Mouse (Mus musculus) megakaryocyte, embryonic 14.5 days (primary cell): Measurements from ENCODE around the gene Wdr49. TPM values are rescaled to one million over a fixed set of nuclear protein-coding genes. Genes with fewer than 3 reads are reported as not detected.

Experiments used
- H3K27me3 ChIP-seq: replicated peaks from 2 replicates; pipeline ENCODE3; 2012; ENCODE audit warnings: inconsistent platforms
- H3K36me3 ChIP-seq: replicated peaks from 2 replicates; pipeline ENCODE3; 2012; ENCODE audit warnings: low read length, inconsistent platforms, mixed read lengths
- H3K4me1 ChIP-seq: 2 replicates; pipeline ENCODE4 v1.6.1; 2012; ENCODE audit warnings: inconsistent platforms
- H3K4me3 ChIP-seq: replicated peaks from 2 replicates; pipeline ENCODE3; 2012; ENCODE audit warnings: moderate library complexity, mild to moderate bottlenecking, inconsistent platforms
- H3K9me3 ChIP-seq: 2 replicates; pipeline ENCODE4 v1.6.1; 2012; ENCODE audit warnings: inconsistent platforms
- FLI1 ChIP-seq: IDR thresholded peaks from 2 replicates; pipeline ENCODE4 v1.6.1; 2012; ENCODE audit warnings: low read length, inconsistent platforms, mixed read lengths
- GATA1 ChIP-seq: IDR thresholded peaks from 3 replicates; pipeline ENCODE4 v1.6.1; 2012; ENCODE audit warnings: mixed read lengths, low read length, inconsistent platforms, borderline replicate concordance
- polyA plus RNA-seq: library from polyadenylated mRNA; stranded (reverse); fragments of >175 nt; gene quantifications from 2 replicates; pipeline ENCODE4 v1.2.3, GENCODE M21; 2012; ENCODE audit warnings: low replicate concordance; ENCODE audit not compliant: insufficient read depth

Wdr49 gene
- polyA plus RNA-seq, 1 experiment = not detected

- no peaks in the 10 kb centered on the region for H3K36me3 ChIP-seq
- H3K27me3 ChIP-seq = no peaks in the 10 kb centered on the region
- H3K4me3 ChIP-seq = no peak overlapping the region
- no peaks in the 10 kb centered on the region for H3K9me3 ChIP-seq
- no peak for TF ChIP-seq FLI1
- TF ChIP-seq GATA1 = no peak
- H3K4me1 ChIP-seq = no peaks in the 10 kb centered on the region
Observed at GRCm38 (mm10) chr3:75430564-75431181, 51.3 kb downstream of the Wdr49 start.

GRCm38 (mm10) chr3:75395918-75396317 lies 86.0 kb downstream of the Wdr49 start:
- Histone ChIP-seq H3K4me3 (no peak overlapping the region), H3K4me1 (no peaks in the 10 kb centered on the region), H3K27me3 (no peaks in the 10 kb centered on the region), H3K9me3 (peaks cover 3% of the 10 kb centered on the region; the same call in 1 of the 2 replicates), H3K36me3 (no peaks in the 10 kb centered on the region)
- TF ChIP-seq GATA1 (no peak), FLI1 (no peak)

DNA sequence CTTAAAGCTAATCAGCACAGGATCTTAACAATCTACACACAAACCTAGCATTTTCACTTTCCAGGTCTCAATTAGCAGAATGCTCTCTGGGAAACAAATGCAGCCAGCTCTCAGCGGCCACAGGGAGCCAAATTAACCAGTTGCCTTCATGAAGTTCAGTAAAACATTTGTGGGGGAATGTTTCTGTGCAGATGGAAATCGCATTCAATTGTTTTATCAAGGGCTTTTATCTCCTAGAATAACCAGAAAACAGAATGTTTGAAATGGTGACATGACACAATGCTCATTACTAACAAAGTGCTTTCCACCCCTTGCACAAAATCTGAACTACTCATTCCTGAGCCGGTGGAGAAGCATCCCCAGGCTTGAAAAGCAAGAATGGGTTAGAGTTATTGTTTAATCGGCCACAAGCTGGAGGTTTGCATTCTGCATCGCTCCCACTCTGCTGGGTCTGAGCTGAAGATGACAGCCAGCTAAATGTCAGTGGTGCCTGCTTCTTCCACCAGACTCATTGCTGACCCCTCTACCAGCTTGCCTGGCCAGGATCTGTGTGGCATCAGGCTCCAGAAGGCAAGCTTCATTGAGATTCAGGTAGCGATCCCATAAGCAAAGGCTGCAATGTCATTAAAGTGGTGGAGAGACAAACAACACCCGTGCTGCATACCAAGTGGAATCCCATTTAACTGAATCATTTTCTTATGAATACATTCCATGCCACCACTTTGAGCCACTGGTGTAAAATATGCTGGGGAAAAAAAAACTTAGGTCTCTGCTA lies 86.6 kb downstream of the Wdr49 start:
- Histone ChIP-seq H3K36me3 (no peaks in the 10 kb centered on the region), H3K27me3 (no peaks in the 10 kb centered on the region), H3K9me3 (peaks cover 3% of the 10 kb centered on the region; the same call in 1 of the 2 replicates), H3K4me3 (no peak overlapping the region), H3K4me1 (no peaks in the 10 kb centered on the region)
- no peak for TF ChIP-seq GATA1

DNA sequence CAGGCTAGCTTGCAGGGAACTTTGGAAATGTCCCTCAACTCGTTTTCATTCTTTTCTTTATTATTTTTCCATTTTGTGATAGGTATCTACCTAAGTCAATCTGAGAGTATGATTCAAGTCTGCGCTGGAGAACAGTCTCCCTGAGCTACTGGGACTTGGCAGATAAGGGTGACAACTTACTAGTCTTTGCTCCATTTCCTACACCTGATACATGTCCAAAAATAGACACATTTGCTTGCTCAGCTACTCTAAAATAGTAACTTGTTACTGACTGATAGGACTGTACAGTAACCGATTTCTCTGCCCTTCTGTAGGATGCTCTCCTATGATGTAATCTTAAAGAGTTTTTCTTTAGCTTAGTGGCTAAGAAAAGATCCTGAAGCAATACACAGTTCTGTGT lies 87.5 kb downstream of the Wdr49 start:
- H3K27me3 ChIP-seq = no peaks in the 10 kb centered on the region
- TF ChIP-seq FLI1 (no peak), GATA1 (no peak)

DNA sequence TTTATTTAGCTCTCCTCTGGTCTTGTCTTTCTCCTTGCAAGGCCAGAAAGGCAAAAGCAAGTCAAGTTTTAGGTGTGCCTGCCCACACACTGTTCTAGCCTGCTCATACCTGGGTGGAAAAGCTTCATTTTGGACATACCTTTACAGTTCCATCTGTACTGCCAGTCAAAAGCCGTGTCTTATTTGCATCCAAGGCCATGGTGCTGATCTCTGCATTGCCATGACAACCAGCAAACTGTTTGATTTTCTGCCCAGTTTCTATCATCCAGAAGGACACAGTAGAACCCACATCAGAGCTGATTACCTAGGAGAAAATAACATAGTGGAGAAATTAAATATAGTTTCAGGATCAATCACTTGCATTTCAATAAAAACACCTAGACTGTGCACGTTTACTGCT lies 100.2 kb downstream of the Wdr49 start:
- no peaks in the 10 kb centered on the region for H3K9me3 ChIP-seq
- H3K4me3 ChIP-seq = no peak overlapping the region
- no peak for TF ChIP-seq GATA1
- TF ChIP-seq FLI1 = no peak
- no peaks in the 10 kb centered on the region for H3K36me3 ChIP-seq
- H3K4me1 ChIP-seq = no peaks in the 10 kb centered on the region
- H3K27me3 ChIP-seq = no peaks in the 10 kb centered on the region

More for the DNA sequence above, 87.5 kb downstream of the Wdr49 start:
- no peaks in the 10 kb centered on the region for H3K4me1 ChIP-seq
- peaks cover 3% of the 10 kb centered on the region; the same call in 1 of the 2 replicates for H3K9me3 ChIP-seq
- no peaks in the 10 kb centered on the region for H3K36me3 ChIP-seq
- no peak overlapping the region for H3K4me3 ChIP-seq

DNA sequence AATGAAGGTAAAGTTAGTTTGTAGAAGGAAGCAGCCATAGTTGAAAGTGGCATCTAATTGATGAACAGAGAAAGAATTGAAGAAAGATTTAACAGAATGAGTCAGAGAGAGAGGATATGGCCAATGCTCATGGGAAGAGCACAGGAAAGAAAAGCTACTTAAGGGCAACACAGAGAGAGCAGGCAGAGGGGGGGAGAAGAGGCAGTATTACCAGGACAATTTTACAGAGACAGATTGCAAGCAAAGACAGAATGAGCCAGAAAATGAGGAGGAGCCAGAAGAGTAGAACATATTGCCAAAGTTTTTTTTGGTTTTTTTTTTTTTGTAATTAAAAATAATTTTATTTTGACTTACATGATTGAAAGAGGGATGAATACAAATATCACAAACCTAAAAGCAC lies 128.0 kb downstream of the Wdr49 start:
- no peaks in the 10 kb centered on the region for H3K27me3 ChIP-seq
- H3K4me3 ChIP-seq = no peak overlapping the region
- H3K9me3 ChIP-seq = no peaks in the 10 kb centered on the region
- TF ChIP-seq GATA1 (no peak), FLI1 (no peak)
- no peaks in the 10 kb centered on the region for H3K36me3 ChIP-seq
- H3K4me1 ChIP-seq = no peaks in the 10 kb centered on the region

DNA sequence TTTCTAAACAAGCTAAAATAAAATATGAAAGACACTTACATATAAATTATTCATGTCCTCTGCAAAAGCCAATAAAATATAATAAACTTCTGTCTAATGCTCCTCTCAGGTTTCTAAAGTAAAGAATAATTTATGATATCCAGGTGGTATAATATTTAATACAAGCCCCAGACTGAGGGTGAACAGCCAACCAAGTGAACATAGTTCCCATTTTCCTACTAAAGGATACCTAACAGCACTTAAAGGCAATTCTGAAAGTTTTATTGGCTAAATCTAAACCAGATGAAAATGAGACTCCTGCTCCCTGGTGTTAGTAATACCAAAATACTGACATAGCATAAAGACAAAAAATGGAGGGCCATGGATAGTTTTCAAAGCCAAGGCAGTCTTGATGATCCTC lies 144.8 kb downstream of the Wdr49 start:
- Histone ChIP-seq H3K4me1 (no peaks in the 10 kb centered on the region), H3K36me3 (no peaks in the 10 kb centered on the region)
- TF ChIP-seq FLI1 (no peak), GATA1 (no peak)

DNA sequence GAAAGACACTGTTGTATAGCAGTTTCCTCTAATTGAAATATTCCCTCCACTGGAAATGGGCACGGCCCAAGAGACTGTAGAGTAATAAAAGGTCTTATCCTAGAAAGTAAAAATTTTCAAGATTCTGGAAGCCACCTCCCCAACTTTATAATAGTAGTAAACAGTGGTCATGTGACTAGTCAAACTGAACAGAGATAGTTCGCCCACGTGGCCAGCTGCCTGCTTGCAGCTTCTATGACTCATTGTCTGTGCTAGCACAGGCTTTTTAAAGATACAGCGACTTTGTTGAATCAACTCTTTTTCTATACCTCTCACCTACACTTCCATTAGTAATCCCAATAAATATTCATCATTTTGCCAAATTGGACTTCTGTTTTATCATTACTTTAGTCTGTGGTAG lies 161.0 kb downstream of the Wdr49 start:
- no peak overlapping the region for H3K4me3 ChIP-seq
- H3K36me3 ChIP-seq = no peaks in the 10 kb centered on the region
- TF ChIP-seq FLI1 (no peak), GATA1 (no peak)
- H3K27me3 ChIP-seq = no peaks in the 10 kb centered on the region
- no peaks in the 10 kb centered on the region for H3K4me1 ChIP-seq
- no peaks in the 10 kb centered on the region for H3K9me3 ChIP-seq

More for the DNA sequence above, 144.8 kb downstream of the Wdr49 start:
- no peaks in the 10 kb centered on the region for H3K9me3 ChIP-seq
- H3K27me3 ChIP-seq = no peaks in the 10 kb centered on the region
- H3K4me3 ChIP-seq = no peak overlapping the region

- Histone ChIP-seq H3K4me3 (no peak overlapping the region), H3K9me3 (no peaks in the 10 kb centered on the region), H3K36me3 (no peaks in the 10 kb centered on the region), H3K27me3 (no peaks in the 10 kb centered on the region), H3K4me1 (peaks cover 4% of the 10 kb centered on the region)
- TF ChIP-seq FLI1 = no peak
- no peak for TF ChIP-seq GATA1
Observed at GRCm38 (mm10) chr3:75308861-75309260, 173.1 kb downstream of the Wdr49 start.

DNA sequence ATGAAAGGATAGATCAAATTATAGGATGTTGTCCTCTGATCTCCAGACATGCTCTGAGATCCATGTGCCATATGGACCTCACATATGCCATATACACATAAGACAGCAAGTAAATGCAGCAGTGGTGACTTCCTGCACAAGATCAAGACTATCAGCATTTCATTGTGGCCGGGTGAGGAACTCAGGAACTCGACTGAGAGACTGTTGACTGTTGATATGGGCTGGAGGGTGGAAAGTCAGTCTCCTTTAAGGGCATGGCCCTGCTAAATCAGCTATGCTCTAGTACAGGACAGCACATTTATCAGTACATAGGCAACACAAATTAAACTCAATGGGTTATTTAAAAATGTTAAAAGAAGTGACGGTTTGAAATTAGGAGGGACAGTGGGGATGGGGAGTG lies 173.7 kb downstream of the Wdr49 start:
- Histone ChIP-seq H3K4me1 (peaks cover 4% of the 10 kb centered on the region), H3K4me3 (no peak overlapping the region), H3K9me3 (no peaks in the 10 kb centered on the region), H3K36me3 (no peaks in the 10 kb centered on the region), H3K27me3 (no peaks in the 10 kb centered on the region)
- TF ChIP-seq GATA1 (no peak), FLI1 (no peak)
